Mouse (Mus musculus) cortical plate, adult 2 months (tissue): ENCODE results near the gene Rxra.

Experiments
- CTCF ChIP-seq: fragments of 200-500 bp; IDR thresholded peaks from 2 replicates; pipeline ENCODE4 v1.5.1; 2011; ENCODE audit warnings: mild to moderate bottlenecking, control low read depth, low read length; ENCODE audit not compliant: insufficient read depth; ENCODE audit errors: extremely low read depth
- POLR2A ChIP-seq: fragments of 200-500 bp; IDR thresholded peaks from 2 replicates; pipeline ENCODE4 v1.6.1; 2011; ENCODE audit warnings: mild to moderate bottlenecking, low read length, control low read depth; ENCODE audit not compliant: insufficient read depth; ENCODE audit errors: extremely low read depth

- TF ChIP-seq POLR2A (no peak), CTCF (no peak)
Observed at GRCm38 (mm10) chr2:27702283-27702682, 26.0 kb downstream of the Rxra start.
